Mouse (Mus musculus) E14TG2a.4 (cell line): ENCODE results near the gene Syngr1.

Experiments
- H3K27me3 ChIP-seq: 2 replicates; pipeline ENCODE4 v1.6.1; 2014; ENCODE audit warnings: low read length, control low read depth; ENCODE audit not compliant: insufficient read depth
- H3K36me3 ChIP-seq: 2 replicates; pipeline ENCODE4 v1.6.1; 2014; ENCODE audit warnings: low read length, control low read depth; ENCODE audit not compliant: insufficient read depth
- H3K4me1 ChIP-seq: replicated peaks from 2 replicates; pipeline ENCODE4 v1.6.1; 2014; ENCODE audit warnings: low read depth, low read length, control low read depth
- H3K4me3 ChIP-seq: replicated peaks from 2 replicates; pipeline ENCODE4 v1.5.1; 2014; ENCODE audit warnings: mild to moderate bottlenecking, low read length
- H3K9me3 ChIP-seq: 2 replicates; pipeline ENCODE4 v1.6.1; 2014; ENCODE audit warnings: low read length, control low read depth
- CTCF ChIP-seq: conservative IDR thresholded peaks from 2 replicates; pipeline ENCODE4 v1.5.1; 2014; ENCODE audit warnings: low read length
- NANOG ChIP-seq: IDR thresholded peaks from 2 replicates; pipeline ENCODE4 v1.6.1; 2014; ENCODE audit warnings: borderline replicate concordance, low read length, mixed read lengths
- POU5F1 ChIP-seq: IDR thresholded peaks from 2 replicates; pipeline ENCODE4 v1.6.1; 2014; ENCODE audit warnings: low read length, borderline replicate concordance

Syngr1 gene

GRCm38 (mm10) chr15:80074663-80075373 is 16.3 kb upstream of the Syngr1 start:
- no peak for TF ChIP-seq POU5F1
- TF ChIP-seq CTCF: no peak
- no peak for TF ChIP-seq NANOG
- H3K27me3 ChIP-seq: no peaks in the 10 kb centered on the region
- H3K9me3 ChIP-seq: no peaks in the 10 kb centered on the region
- H3K4me1 ChIP-seq: peaks cover 61% of the 10 kb centered on the region
- H3K36me3 ChIP-seq: peaks cover 35% of the 10 kb centered on the region
- no peak overlapping the region for H3K4me3 ChIP-seq

DNA sequence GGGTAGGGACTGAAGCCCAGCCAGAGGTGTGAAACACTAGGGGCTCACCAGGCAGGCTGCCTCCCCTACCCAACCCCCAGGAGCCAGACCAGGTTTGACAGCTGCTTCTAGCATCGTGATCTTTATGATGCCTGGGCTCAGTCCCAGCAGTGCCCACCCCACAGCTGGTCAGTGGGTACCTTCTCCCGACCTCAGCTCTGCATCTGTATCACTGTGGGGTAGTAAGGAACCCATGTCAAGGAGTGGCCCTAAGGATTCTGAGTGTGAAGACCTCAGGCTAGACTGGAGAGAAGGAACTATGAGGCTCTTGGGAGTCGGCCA is 15.8 kb upstream of the Syngr1 start:
- H3K9me3 ChIP-seq: no peaks in the 10 kb centered on the region
- no peak overlapping the region for H3K4me3 ChIP-seq
- H3K4me1 ChIP-seq: peaks cover 60% of the 10 kb centered on the region
- H3K27me3 ChIP-seq: no peaks in the 10 kb centered on the region
- peaks cover 40% of the 10 kb centered on the region for H3K36me3 ChIP-seq
- TF ChIP-seq NANOG (no peak), CTCF (no peak), POU5F1 (no peak)

DNA sequence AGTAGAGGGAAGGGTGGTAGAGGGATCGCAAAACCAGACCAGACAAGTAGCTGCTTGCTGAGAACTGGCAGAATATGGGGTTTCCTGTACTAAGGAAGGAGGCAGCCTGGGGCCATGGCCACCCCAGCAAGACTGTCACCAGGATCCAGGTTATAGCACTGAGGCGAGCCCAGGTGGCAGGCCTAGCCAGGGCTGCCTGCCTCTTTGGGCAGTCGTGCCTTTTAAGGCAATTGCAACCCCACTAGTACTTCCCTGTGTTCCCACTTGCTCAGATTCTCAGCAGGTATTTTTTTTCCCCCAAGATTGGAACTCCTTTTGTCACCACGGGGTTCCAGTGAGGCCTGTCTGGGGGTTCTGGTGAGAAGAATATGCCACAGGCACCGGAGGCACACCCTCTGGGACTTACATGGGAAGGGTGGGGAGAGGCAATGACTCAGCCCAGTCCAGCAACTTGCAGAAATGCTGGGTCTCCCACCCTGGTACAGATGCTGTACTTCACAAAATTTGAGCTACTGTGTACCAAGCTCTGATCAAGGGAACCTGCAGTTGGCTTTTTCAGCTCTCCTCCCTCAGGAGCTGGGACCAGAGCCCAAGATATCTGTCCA is 15.3 kb upstream of the Syngr1 start:
- Histone ChIP-seq H3K9me3 (no peaks in the 10 kb centered on the region), H3K27me3 (no peaks in the 10 kb centered on the region), H3K36me3 (peaks cover 45% of the 10 kb centered on the region), H3K4me1 (peaks cover 57% of the 10 kb centered on the region), H3K4me3 (no peak overlapping the region)
- TF ChIP-seq NANOG: no peak
- no peak for TF ChIP-seq POU5F1
- no peak for TF ChIP-seq CTCF

DNA sequence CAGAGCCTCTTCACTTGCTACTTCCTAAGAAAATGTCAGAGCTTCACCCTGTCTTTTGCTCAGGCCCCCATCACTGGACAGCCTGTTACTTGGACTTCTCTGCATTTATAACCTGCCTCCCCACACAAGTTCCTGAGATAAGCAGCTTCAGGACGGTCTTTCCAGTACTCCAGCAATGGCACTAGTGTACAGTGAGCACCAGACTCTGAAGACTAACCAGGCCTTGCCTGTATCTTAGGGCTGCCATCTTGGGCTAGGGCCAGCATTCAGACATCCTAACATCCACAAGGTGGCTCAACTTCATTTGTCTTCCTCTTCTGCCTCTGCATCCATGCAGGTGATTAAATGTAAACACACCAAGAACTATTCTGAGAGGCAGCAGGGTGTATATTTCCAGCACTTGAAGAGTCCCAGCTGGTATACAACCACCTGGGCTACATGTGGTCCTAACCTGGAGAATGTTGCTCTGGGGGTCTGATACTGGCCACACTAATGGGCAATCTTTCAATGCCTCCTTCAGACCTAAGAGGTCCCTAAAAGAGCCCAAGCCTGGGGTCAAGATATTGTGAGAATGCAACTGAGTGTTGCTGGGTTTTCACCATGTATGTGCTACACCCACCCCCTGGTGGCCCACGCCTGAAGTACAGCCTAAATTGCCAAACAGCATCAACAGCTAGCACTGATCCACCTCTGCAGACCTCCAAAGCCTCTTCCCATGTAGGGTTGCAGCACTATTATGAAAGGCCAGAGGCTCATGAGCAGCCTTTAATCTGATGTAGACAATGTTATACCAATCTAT is 14.6 kb upstream of the Syngr1 start:
- Histone ChIP-seq H3K9me3 (no peaks in the 10 kb centered on the region), H3K27me3 (no peaks in the 10 kb centered on the region)

GRCm38 (mm10) chr15:80078058-80078814 is 12.9 kb upstream of the Syngr1 start:
- Histone ChIP-seq H3K4me1 (peaks cover 39% of the 10 kb centered on the region), H3K36me3 (peaks cover 67% of the 10 kb centered on the region), H3K4me3 (peak overlapping the region; percentile 97), H3K9me3 (no peaks in the 10 kb centered on the region), H3K27me3 (no peaks in the 10 kb centered on the region)
- no peak for TF ChIP-seq POU5F1
- no peak for TF ChIP-seq NANOG
- TF ChIP-seq CTCF: no peak

More for the DNA sequence above, 14.6 kb upstream of the Syngr1 start:
- no peak overlapping the region for H3K4me3 ChIP-seq
- peaks cover 53% of the 10 kb centered on the region for H3K4me1 ChIP-seq
- TF ChIP-seq CTCF (peak; percentile 70), NANOG (no peak)
- H3K36me3 ChIP-seq: peaks cover 52% of the 10 kb centered on the region

DNA sequence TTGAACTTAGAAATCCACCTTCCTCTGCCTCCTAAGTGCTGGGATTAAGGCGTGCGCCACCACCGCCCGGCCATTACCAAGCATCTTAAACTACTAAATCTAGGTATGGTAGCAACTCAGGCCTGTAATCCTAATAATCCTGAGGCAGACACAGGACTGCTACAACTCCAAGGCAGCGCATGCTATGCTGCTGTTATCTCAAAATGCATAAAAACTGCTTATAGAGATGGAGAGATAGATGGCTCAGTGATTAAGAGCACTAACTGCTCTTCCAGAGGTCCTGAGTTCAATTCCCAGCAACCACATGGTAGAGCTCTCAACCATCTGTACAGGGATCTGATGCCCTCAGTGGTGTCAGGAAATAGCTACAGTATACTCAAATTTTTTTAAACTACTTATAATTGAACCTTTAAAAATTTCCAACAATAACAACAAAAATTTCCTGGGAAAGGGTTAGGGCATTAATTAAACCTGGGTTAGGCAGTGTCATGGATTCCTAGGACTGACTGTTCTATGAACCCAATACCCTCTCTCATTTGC is 11.9 kb upstream of the Syngr1 start:
- TF ChIP-seq CTCF: no peak
- TF ChIP-seq POU5F1: no peak
- TF ChIP-seq NANOG: no peak
- Histone ChIP-seq H3K9me3 (no peaks in the 10 kb centered on the region), H3K4me3 (peak overlapping the region; percentile 97), H3K4me1 (peaks cover 40% of the 10 kb centered on the region), H3K27me3 (no peaks in the 10 kb centered on the region), H3K36me3 (peaks cover 67% of the 10 kb centered on the region)

- no peak for TF ChIP-seq POU5F1
- TF ChIP-seq CTCF: no peak
- no peak for TF ChIP-seq NANOG
- Histone ChIP-seq H3K27me3 (no peaks in the 10 kb centered on the region), H3K36me3 (peaks cover 67% of the 10 kb centered on the region), H3K4me1 (peaks cover 45% of the 10 kb centered on the region), H3K4me3 (peak overlapping the region; percentile 97), H3K9me3 (no peaks in the 10 kb centered on the region)
Observed at GRCm38 (mm10) chr15:80079954-80080353, 11.2 kb upstream of the Syngr1 start.
